Mouse (Mus musculus) cortical plate, adult 2 months (tissue): ENCODE data around the gene Krt10.

ENCODE experiments used
- CTCF ChIP-seq: fragments of 200-500 bp; IDR thresholded peaks from 2 replicates; pipeline ENCODE4 v1.5.1; 2011; ENCODE audit warnings: mild to moderate bottlenecking, control low read depth, low read length; ENCODE audit not compliant: insufficient read depth; ENCODE audit errors: extremely low read depth
- POLR2A ChIP-seq: fragments of 200-500 bp; IDR thresholded peaks from 2 replicates; pipeline ENCODE4 v1.6.1; 2011; ENCODE audit warnings: mild to moderate bottlenecking, low read length, control low read depth; ENCODE audit not compliant: insufficient read depth; ENCODE audit errors: extremely low read depth

- TF ChIP-seq POLR2A (no peak), CTCF (no peak)
These were observed 10.9 kb upstream of the Krt10 start for GRCm38 (mm10) chr11:99399956-99400549.
